Mouse (Mus musculus) urinary bladder, postnatal 10 days (tissue): ENCODE measurements at regions not wholly inside any gene's neighbourhood (a gene's known extent, or its start where the extent isn't known, plus 50 kb on each side); places are given as distances from the start of the nearest gene placed in this dataset.
"Not testable (repeated sequence)": the region's sequence is repeated elsewhere in the genome, so short reads cannot be mapped to it uniquely, and the experiment has no call there.

Experiments used
- DNase-seq: peaks from one replicate; pipeline ENCODE4 v3.0.0; 2022; ENCODE audit warnings: low spot score

- no peak for DNase-seq
Observed at GRCm38 (mm10) chr5:45382804-45383203, 67.2 kb downstream of the Qdpr start.

DNA sequence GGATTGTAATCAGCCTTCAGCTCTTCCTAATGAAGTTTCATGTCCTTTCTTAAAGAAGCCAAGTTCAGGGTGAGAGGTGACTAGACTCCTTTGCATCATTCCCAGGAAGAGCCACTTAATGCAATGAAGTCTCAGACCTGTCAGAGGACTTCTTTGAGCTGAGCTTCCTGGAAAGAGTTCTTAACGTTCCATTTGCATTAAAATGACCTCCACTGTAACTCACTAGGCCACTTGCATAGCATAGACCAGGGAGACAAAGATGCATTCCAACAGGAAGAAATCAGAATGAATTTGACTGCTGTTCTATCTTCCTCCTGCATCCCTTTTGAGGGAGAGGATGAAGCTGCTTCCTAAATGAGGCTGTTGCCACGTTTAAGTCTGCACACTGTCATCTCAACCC is 71.5 kb downstream of the Qdpr start:
- DNase-seq = no peak

- no peak for DNase-seq
Observed at GRCm38 (mm10) chr5:45373069-45373468, 77.0 kb downstream of the Qdpr start.

- DNase-seq = no peak
Observed at GRCm38 (mm10) chr5:45368451-45368850, 81.6 kb downstream of the Qdpr start.

GRCm38 (mm10) chr5:45360189-45360588 is 89.8 kb downstream of the Qdpr start:
- no peak for DNase-seq

GRCm38 (mm10) chr5:45340411-45340810 is 109.6 kb downstream of the Qdpr start:
- no peak for DNase-seq

DNA sequence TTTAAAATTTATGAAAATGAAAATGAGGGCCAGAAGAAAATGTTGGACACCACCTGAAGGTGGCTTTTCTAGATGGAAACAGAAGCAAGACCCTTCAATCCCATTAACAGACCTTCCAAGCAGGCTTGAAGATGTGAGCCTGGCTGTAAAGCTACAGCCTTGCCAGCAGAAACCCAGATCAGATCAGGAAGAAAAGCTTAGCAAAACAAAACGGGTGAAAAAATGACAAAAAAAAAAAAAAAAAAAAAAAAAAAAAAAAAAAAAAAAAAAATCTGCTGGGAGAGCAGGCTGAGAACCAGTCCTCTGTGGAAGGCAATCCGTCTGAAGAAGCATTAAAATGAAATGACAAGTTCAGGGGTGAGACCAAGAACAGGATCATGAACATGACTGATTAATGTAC is 113.2 kb downstream of the Qdpr start:
- no peak for DNase-seq

- not testable (repeated sequence) for DNase-seq
Observed at GRCm38 (mm10) chr5:45324468-45324867, 125.6 kb downstream of the Qdpr start.

GRCm38 (mm10) chr5:45323500-45323899 is 126.5 kb downstream of the Qdpr start:
- DNase-seq = no peak

- no peak for DNase-seq
Observed at GRCm38 (mm10) chr5:45318026-45318425, 132.0 kb downstream of the Qdpr start.

- DNase-seq = no peak
Observed at GRCm38 (mm10) chr5:45301120-45301519, 148.9 kb downstream of the Qdpr start.

- DNase-seq = no peak
Observed at GRCm38 (mm10) chr5:45298872-45299271, 151.2 kb downstream of the Qdpr start.

GRCm38 (mm10) chr5:45295134-45295533 is 154.9 kb downstream of the Qdpr start:
- DNase-seq = no peak

- DNase-seq = no peak
Observed at GRCm38 (mm10) chr5:45292833-45293546, 157.0 kb downstream of the Qdpr start.

DNA sequence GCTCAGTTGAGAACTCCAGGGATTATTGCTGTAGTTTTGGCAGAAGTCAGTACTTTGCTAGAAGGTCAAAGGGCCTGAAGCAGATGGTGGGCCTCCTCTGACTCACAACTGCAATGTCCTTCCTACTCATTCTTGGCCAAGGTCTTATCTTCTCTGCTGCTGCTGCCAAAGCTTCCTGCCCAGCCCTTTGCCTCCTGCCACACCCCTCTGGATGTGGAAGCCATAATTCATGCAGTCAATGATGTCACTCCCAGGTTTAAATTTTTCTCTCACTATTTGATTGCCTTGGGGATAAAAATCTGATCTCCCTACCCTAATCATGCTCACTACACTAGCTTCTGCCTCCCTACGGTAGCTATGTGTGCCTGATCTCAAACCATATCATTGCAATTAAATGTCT is 157.7 kb downstream of the Qdpr start:
- no peak for DNase-seq

- DNase-seq = no peak
Observed at GRCm38 (mm10) chr5:45291752-45292151, 158.3 kb downstream of the Qdpr start.

GRCm38 (mm10) chr5:45291276-45291675 is 158.8 kb downstream of the Qdpr start:
- DNase-seq = no peak

GRCm38 (mm10) chr5:45286454-45286853 is 163.6 kb downstream of the Qdpr start:
- DNase-seq = no peak

DNA sequence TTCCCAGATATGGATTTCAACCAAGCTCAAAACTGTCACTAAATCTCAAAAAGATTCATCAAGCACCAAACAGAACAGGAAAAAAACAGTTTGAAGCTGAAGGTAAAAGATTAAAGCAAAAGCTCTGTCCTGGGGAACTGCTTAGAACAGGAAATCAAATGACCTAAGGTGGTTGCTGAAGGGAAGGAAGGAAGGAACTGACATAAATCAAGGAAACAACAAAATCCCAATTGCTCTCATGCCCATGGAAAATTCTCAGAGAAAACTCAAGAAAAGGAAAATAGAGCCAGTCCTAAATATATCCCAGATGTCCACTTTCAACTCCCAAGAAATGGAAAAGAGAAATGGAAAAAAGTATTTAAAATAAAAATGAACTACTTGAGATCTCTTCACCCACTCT is 165.4 kb downstream of the Qdpr start:
- no peak for DNase-seq

GRCm38 (mm10) chr5:45283908-45284415 is 166.1 kb downstream of the Qdpr start:
- no peak for DNase-seq

GRCm38 (mm10) chr5:45282207-45282930 is 167.7 kb downstream of the Qdpr start:
- DNase-seq = no peak

GRCm38 (mm10) chr5:45278571-45278970 is 171.5 kb downstream of the Qdpr start:
- DNase-seq = peak; percentile 28

DNA sequence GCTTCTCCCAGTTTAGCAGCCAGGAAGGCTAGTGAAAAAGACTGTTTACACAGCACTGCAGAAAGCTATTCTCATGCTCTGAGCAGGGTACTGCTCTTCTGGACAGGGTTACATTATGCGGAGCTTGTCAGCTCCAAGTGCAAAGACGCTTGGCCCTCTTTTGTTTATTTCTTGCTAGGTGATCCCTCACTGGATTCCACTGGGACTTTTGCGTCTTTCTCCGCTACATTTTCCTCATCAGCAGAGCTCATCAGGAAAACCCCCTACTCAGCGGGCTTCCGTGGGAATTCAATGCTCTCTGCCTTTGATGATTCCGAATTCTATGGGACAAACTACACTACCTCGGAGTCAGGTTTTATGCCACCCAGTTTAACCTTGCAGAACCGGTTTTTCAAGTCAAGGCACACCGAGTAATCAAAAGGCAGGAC is 172.0 kb downstream of the Qdpr start:
- DNase-seq = no peak
